8 mouse cellular contexts compared by ENCODE assay signal in genomic region chr4:124801552-124802308, GRCm38 (mm10). TPM values are rescaled to one million over a fixed set of nuclear protein-coding genes. Genes with fewer than 3 reads are reported as not detected.
DNase-seq lines count a peak whose midpoint lies in the region; ATAC-seq and TF ChIP-seq lines count a peak whose summit lies in the region.

Mtf1 (plus strand) TSS chr4:124802104.

- peak; percentile 79 for ATAC-seq in forebrain, embryonic 12.5 days (ENCODE audit: low FRiP score)
- ATAC-seq in heart, postnatal 0 days (ENCODE audit: insufficient read depth, low read depth) = peak; percentile 81
- peak; percentile 77 for ATAC-seq in liver, embryonic 14.5 days (ENCODE audit: insufficient read depth)
- peak; percentile 70 for ATAC-seq in stomach, embryonic 15.5 days (ENCODE audit: insufficient read depth, low FRiP score, low read depth)

- peaks cover 16% of the 10 kb centered on the region for H3K36me3 ChIP-seq in ES-Bruce4 (ENCODE audit: control insufficient read depth, insufficient read depth, low read length, poor library complexity, severe bottlenecking)
- peaks cover 39% of the 10 kb centered on the region for H3K36me3 ChIP-seq in forebrain, embryonic 12.5 days (replicated peaks)
- H3K36me3 ChIP-seq in heart, postnatal 0 days (replicated peaks; ENCODE audit: control insufficient read depth, insufficient read depth, low read length) = peaks cover 43% of the 10 kb centered on the region
- peaks cover 45% of the 10 kb centered on the region for H3K36me3 ChIP-seq in liver, embryonic 14.5 days (replicated peaks; ENCODE audit: control insufficient read depth, insufficient read depth, low read depth)
- H3K36me3 ChIP-seq in stomach, embryonic 15.5 days = peaks cover 38% of the 10 kb centered on the region; the same call in 1 of the 2 replicates

- H3K9ac ChIP-seq in ES-Bruce4 (ENCODE audit: low read depth, poor library complexity, severe bottlenecking) = peak within 1 kb of the TSS; percentile 75
- H3K9ac ChIP-seq in forebrain, embryonic 12.5 days = peak within 1 kb of the TSS; percentile 90
- peak within 1 kb of the TSS; percentile 83 for H3K9ac ChIP-seq in heart, postnatal 0 days (replicated peaks; ENCODE audit: low read depth, low read length)
- peak within 1 kb of the TSS; percentile 79 for H3K9ac ChIP-seq in liver, embryonic 14.5 days (replicated peaks)
- peak within 1 kb of the TSS; percentile 89 for H3K9ac ChIP-seq in stomach, embryonic 15.5 days

- no peak for TF ChIP-seq POLR2A in ES-Bruce4 (IDR thresholded peaks at IDR 0.05; ENCODE audit: insufficient read depth, low read length)

- H3K27me3 ChIP-seq in ES-Bruce4 (ENCODE audit: control insufficient read depth, insufficient read depth, low read length, poor library complexity, severe bottlenecking) = no peaks in the 10 kb centered on the region
- no peaks in the 10 kb centered on the region for H3K27me3 ChIP-seq in forebrain, embryonic 12.5 days
- H3K27me3 ChIP-seq in heart, postnatal 0 days (ENCODE audit: control insufficient read depth, insufficient read depth, low read length) = no peaks in the 10 kb centered on the region
- H3K27me3 ChIP-seq in liver, embryonic 14.5 days (ENCODE audit: control insufficient read depth, insufficient read depth, low read length) = no peaks in the 10 kb centered on the region
- no peaks in the 10 kb centered on the region for H3K27me3 ChIP-seq in stomach, embryonic 15.5 days (replicated peaks)

- no peaks in the 10 kb centered on the region for H3K4me1 ChIP-seq in ES-Bruce4 (ENCODE audit: control insufficient read depth, insufficient read depth, low read length)
- peaks cover 16% of the 10 kb centered on the region for H3K4me1 ChIP-seq in forebrain, embryonic 12.5 days
- peaks cover 9% of the 10 kb centered on the region; the same call in 1 of the 2 replicates for H3K4me1 ChIP-seq in heart, postnatal 0 days (ENCODE audit: control insufficient read depth, insufficient read depth)
- H3K4me1 ChIP-seq in liver, embryonic 14.5 days (replicated peaks; ENCODE audit: control insufficient read depth in 2 of 2, insufficient read depth in 2 of 2, low read length in 1 of 2) = peaks cover 9 to 19% of the 10 kb centered on the region in 2 experiments
- peaks cover 15% of the 10 kb centered on the region for H3K4me1 ChIP-seq in stomach, embryonic 15.5 days

- H3K9me3 ChIP-seq in ES-Bruce4 (replicated peaks; ENCODE audit: control insufficient read depth, insufficient read depth, low read length, poor library complexity, severe bottlenecking) = no peaks in the 10 kb centered on the region
- H3K9me3 ChIP-seq in forebrain, embryonic 12.5 days = no peaks in the 10 kb centered on the region
- no peaks in the 10 kb centered on the region for H3K9me3 ChIP-seq in heart, postnatal 0 days (replicated peaks; ENCODE audit: control insufficient read depth, low read length)
- H3K9me3 ChIP-seq in liver, embryonic 14.5 days (ENCODE audit: control insufficient read depth, low read length) = no peaks in the 10 kb centered on the region
- H3K9me3 ChIP-seq in stomach, embryonic 15.5 days = no peaks in the 10 kb centered on the region

- H3K27ac ChIP-seq in ES-Bruce4 (ENCODE audit: insufficient read depth, low read length) = peak within 1 kb of the TSS; percentile 69
- peak within 1 kb of the TSS; percentile 98 for H3K27ac ChIP-seq in forebrain, embryonic 12.5 days
- H3K27ac ChIP-seq in heart, postnatal 0 days (ENCODE audit: low read depth) = peak within 1 kb of the TSS; percentile 96
- H3K27ac ChIP-seq in liver, embryonic 14.5 days = peak within 1 kb of the TSS; percentile 90
- H3K27ac ChIP-seq in stomach, embryonic 15.5 days = peak within 1 kb of the TSS; percentile 99

- 2% methylated on average over 21 of the region's 21 CpGs for WGBS in forebrain, embryonic 12.5 days
- 3% methylated on average over 21 of the region's 21 CpGs for WGBS in heart, postnatal 0 days
- 3% methylated on average over 21 of the region's 21 CpGs for WGBS in liver, embryonic 14.5 days (ENCODE audit: insufficient replicate concordance)
- 3% methylated on average over 21 of the region's 21 CpGs for WGBS in stomach, embryonic 15.5 days

- DNase-seq in c-Kit-positive CD71-positive TER-119-positive erythroid progenitor cells, embryonic 14.5 days (ENCODE audit: low spot score) = peak; percentile 92
- DNase-seq in heart, postnatal 0 days (ENCODE audit: low spot score) = peak; percentile 83
- peak; percentile 88 to 96 for DNase-seq in kidney, postnatal 36 days
- peak; percentile 83 to 87 (median 84) for DNase-seq in liver, embryonic 14.5 days (ENCODE audit: low read depth in 3 of 3, low spot score in 3 of 3)
- peak; percentile 88 for DNase-seq in neural tube, embryonic 10.5 days (ENCODE audit: extremely low spot score, low spot score)

- TF ChIP-seq EP300 in ES-Bruce4 (IDR thresholded peaks at IDR 0.05; ENCODE audit: insufficient read depth, low read depth, low read length) = no peak
- no peak for TF ChIP-seq EP300 in heart, postnatal 0 days (IDR thresholded peaks at IDR 0.05; ENCODE audit: low read depth)
- no peak; the same call in 1 of the 2 replicates for TF ChIP-seq EP300 in liver, embryonic 14.5 days (IDR thresholded peaks at IDR 0.05; ENCODE audit: low read depth)

- peak; percentile 65 for TF ChIP-seq CTCF in ES-Bruce4 (IDR thresholded peaks at IDR 0.05; ENCODE audit: low read depth, low read length)
- peak; percentile 82 for TF ChIP-seq CTCF in heart, postnatal 0 days (IDR thresholded peaks at IDR 0.05; ENCODE audit: low read depth)
- peak; percentile 90 for TF ChIP-seq CTCF in liver, embryonic 14.5 days (IDR thresholded peaks at IDR 0.05; ENCODE audit: low read depth)

- H3K4me2 ChIP-seq in forebrain, embryonic 12.5 days = peak within 1 kb of the TSS; percentile 82
- peak within 1 kb of the TSS; percentile 84 for H3K4me2 ChIP-seq in heart, postnatal 0 days (ENCODE audit: low read depth, low read length)
- H3K4me2 ChIP-seq in liver, embryonic 14.5 days (ENCODE audit: low read depth) = peak within 1 kb of the TSS; percentile 81
- H3K4me2 ChIP-seq in stomach, embryonic 15.5 days = peak within 1 kb of the TSS; percentile 84

- peak within 1 kb of the TSS; percentile 92 for H3K4me3 ChIP-seq in ES-Bruce4 (ENCODE audit: low read depth, low read length)
- H3K4me3 ChIP-seq in forebrain, embryonic 12.5 days (replicated peaks) = peak within 1 kb of the TSS; percentile 81
- peak within 1 kb of the TSS; percentile 94 for H3K4me3 ChIP-seq in heart, postnatal 0 days (ENCODE audit: low read depth, low read length)
- peak within 1 kb of the TSS; percentile 74 to 99 for H3K4me3 ChIP-seq in liver, embryonic 14.5 days (ENCODE audit: insufficient read depth in 1 of 2, low read depth in 2 of 2, low read length in 2 of 2)
- H3K4me3 ChIP-seq in stomach, embryonic 15.5 days (replicated peaks) = peak within 1 kb of the TSS; percentile 96

RNA-seq across cellular contexts. Expression of gene Mtf1, which starts in this region (rescaled TPM):
- 15.8 and 16.4 TPM in 2 replicates for polyA plus RNA-seq in ES-Bruce4 (2011; ENCODE audit: insufficient read depth, insufficient read length, low read depth, missing spikeins)
- polyA plus RNA-seq in forebrain, embryonic 12.5 days (2016; fragmentation: Nextera tagmentation; extraction: Ambion mirVana) = 13.6 and 17.4 TPM in 2 replicates
- total RNA-seq in heart, postnatal 0 days (2014; rRNA removed; ENCODE audit: low replicate concordance) = 4.8 and 7.1 TPM in 2 replicates
- 9.0 and 9.5 TPM in 2 replicates for polyA plus RNA-seq in heart, postnatal 0 days (2015; fragmentation: Nextera tagmentation; extraction: Ambion mirVana)
- 4.3 and 7.1 TPM in 2 replicates for polyA plus RNA-seq in liver, embryonic 14.5 days (2012; rRNA removed)
- 10.9 and 15.2 TPM in 2 replicates for polyA plus RNA-seq in liver, embryonic 14.5 days (2014; fragmentation: Nextera tagmentation; extraction: Ambion mirVana)
- polyA plus RNA-seq in stomach, embryonic 15.5 days (2015; fragmentation: Nextera tagmentation; extraction: Ambion mirVana) = 11.7 and 13.2 TPM in 2 replicates

Comparison
In these comparisons a context has a peak if more than half of its experiments do, and no peak if none do; other contexts are left out.
1. Peak in every context shown above with its lines: DNase-seq, ATAC-seq, H3K4me3 ChIP-seq and H3K27ac ChIP-seq.